Mouse (Mus musculus): ENCODE data around the gene Pik3ap1.

The Pik3ap1 gene

GRCm38 (mm10) chr19:41270906-41271305 is 114.0 kb downstream of the Pik3ap1 start:
- no peak for DNase-seq

- DNase-seq: no peak
Measured at GRCm38 (mm10) chr19:41270151-41270727, 114.7 kb downstream of the Pik3ap1 start.

- no peak for DNase-seq
Measured at GRCm38 (mm10) chr19:41266251-41266901, 118.5 kb downstream of the Pik3ap1 start.

- no peak for DNase-seq
Measured at GRCm38 (mm10) chr19:41264331-41264799, 120.5 kb downstream of the Pik3ap1 start.

GRCm38 (mm10) chr19:41263630-41264295 is 121.1 kb downstream of the Pik3ap1 start, which contains the start of gene Tm9sf3:
Gene Tm9sf3 (minus strand): TSS chr19:41263997.
- peak; percentile 92 for DNase-seq

GRCm38 (mm10) chr19:41262712-41263629 is 121.9 kb downstream of the Pik3ap1 start:
- peak; percentile 83 for DNase-seq

GRCm38 (mm10) chr19:41260736-41261135 is 124.2 kb downstream of the Pik3ap1 start:
- DNase-seq: no peak

GRCm38 (mm10) chr19:41259256-41259655 is 125.6 kb downstream of the Pik3ap1 start:
- no peak for DNase-seq

GRCm38 (mm10) chr19:41258707-41259106 is 126.2 kb downstream of the Pik3ap1 start:
- DNase-seq: peak; percentile 84

- DNase-seq: no peak
Measured at GRCm38 (mm10) chr19:41254584-41254983, 130.3 kb downstream of the Pik3ap1 start.

GRCm38 (mm10) chr19:41248968-41249367 is 135.9 kb downstream of the Pik3ap1 start:
- DNase-seq: no peak

- no peak for DNase-seq
Measured at GRCm38 (mm10) chr19:41248271-41248670, 136.6 kb downstream of the Pik3ap1 start.

GRCm38 (mm10) chr19:41246271-41246670 is 138.6 kb downstream of the Pik3ap1 start:
- DNase-seq: no peak

GRCm38 (mm10) chr19:41244581-41244980 is 140.3 kb downstream of the Pik3ap1 start:
- DNase-seq: peak; percentile 77

- DNase-seq: no peak
Measured at GRCm38 (mm10) chr19:41241997-41242396, 142.9 kb downstream of the Pik3ap1 start.

- no peak for DNase-seq
Measured at GRCm38 (mm10) chr19:41233698-41234097, 151.2 kb downstream of the Pik3ap1 start.

All from thymus, postnatal 4 days (tissue).